Mouse (Mus musculus) induced T-regulatory cell, adult 2 months (primary cell): ENCODE data around the gene Rora.

Experiments used
- DNase-seq: peaks from one replicate; pipeline ENCODE4 v3.0.0-alpha.2; 2012; ENCODE audit warnings: low read depth

The Rora gene

GRCm38 (mm10) chr9:68688151-68688550 lies 34.6 kb downstream of the Rora start:
- DNase-seq = no peak

GRCm38 (mm10) chr9:68689351-68689750 lies 35.8 kb downstream of the Rora start:
- DNase-seq = peak; percentile 59

- DNase-seq = no peak
These were observed 41.4 kb downstream of the Rora start for GRCm38 (mm10) chr9:68694889-68695495.

- no peak for DNase-seq
These were observed 41.9 kb downstream of the Rora start for GRCm38 (mm10) chr9:68695496-68695969.

GRCm38 (mm10) chr9:68696425-68696956 lies 42.9 kb downstream of the Rora start:
- DNase-seq = no peak

- DNase-seq = no peak
These were observed 45.8 kb downstream of the Rora start for GRCm38 (mm10) chr9:68699341-68699740.

GRCm38 (mm10) chr9:68699856-68700255 lies 46.3 kb downstream of the Rora start:
- DNase-seq = no peak

- no peak for DNase-seq
These were observed 54.0 kb downstream of the Rora start for GRCm38 (mm10) chr9:68707636-68708035.

- DNase-seq = no peak
These were observed 55.6 kb downstream of the Rora start for GRCm38 (mm10) chr9:68709232-68709631.

- no peak for DNase-seq
These were observed 57.5 kb downstream of the Rora start for GRCm38 (mm10) chr9:68710893-68711654.

- peak; percentile 48 for DNase-seq
These were observed 63.4 kb downstream of the Rora start for GRCm38 (mm10) chr9:68716961-68717360.

GRCm38 (mm10) chr9:68718427-68718826 lies 64.8 kb downstream of the Rora start:
- no peak for DNase-seq

- DNase-seq = no peak
These were observed 65.7 kb downstream of the Rora start for GRCm38 (mm10) chr9:68719286-68719685.

GRCm38 (mm10) chr9:68724636-68725285 lies 71.2 kb downstream of the Rora start:
- DNase-seq = no peak

GRCm38 (mm10) chr9:68727166-68727855 lies 73.7 kb downstream of the Rora start:
- DNase-seq = no peak

- no peak for DNase-seq
These were observed 77.9 kb downstream of the Rora start for GRCm38 (mm10) chr9:68731438-68731837.

GRCm38 (mm10) chr9:68732929-68733328 lies 79.3 kb downstream of the Rora start:
- DNase-seq = no peak

GRCm38 (mm10) chr9:68735886-68736285 lies 82.3 kb downstream of the Rora start:
- DNase-seq = no peak

GRCm38 (mm10) chr9:68737197-68737736 lies 83.7 kb downstream of the Rora start:
- no peak for DNase-seq

GRCm38 (mm10) chr9:68745931-68746646 lies 92.5 kb downstream of the Rora start:
- DNase-seq = no peak

- DNase-seq = no peak
These were observed 103.4 kb downstream of the Rora start for GRCm38 (mm10) chr9:68756976-68757375.
